Mouse (Mus musculus) liver, embryonic 14.5 days (tissue): ENCODE results near the gene AL607142.1. TPM values are rescaled to one million over a fixed set of nuclear protein-coding genes. Genes with fewer than 3 reads are reported as not detected.

Experiments
- ATAC-seq: fragments of 200-750 bp; cut with Nextera tagmentation; 2 replicates; pipeline ENCODE4 v1.8.0; 2017; ENCODE audit warnings: moderate number of reproducible peaks, mild to moderate bottlenecking, moderate library complexity; ENCODE audit not compliant: insufficient read depth
- DNase-seq, 3 experiments: peaks; one replicate each; pipeline ENCODE4 v3.0.0-alpha.2; 2012 to 2013; ENCODE audit warnings: low read depth in 3 of 3, low spot score in 3 of 3
- H3K27ac ChIP-seq: fragments of 300-500 bp; sonication (generic); 2 replicates; pipeline ENCODE4 v1.5.1; 2014; ENCODE audit warnings: moderate library complexity, mild to moderate bottlenecking, control low read depth, inconsistent platforms
- H3K27me3 ChIP-seq: fragments of 300-500 bp; sonication (generic); 2 replicates; pipeline ENCODE4 v1.6.1; 2014; ENCODE audit warnings: mild to moderate bottlenecking, low read length, moderate library complexity; ENCODE audit not compliant: control insufficient read depth, insufficient read depth
- H3K36me3 ChIP-seq: fragments of 300-500 bp; sonication (generic); replicated peaks from 2 replicates; pipeline ENCODE4 v1.6.1; 2014; ENCODE audit warnings: low read depth; ENCODE audit not compliant: control insufficient read depth, insufficient read depth
- H3K4me1 ChIP-seq, 2 experiments: fragments of 200-500 bp in 1 of 2; fragments of 300-500 bp in 1 of 2; sonication (generic) in 1 of 2; replicated peaks; 2 replicates each; pipeline ENCODE4 v1.6.1; 2012 to 2014; ENCODE audit warnings: antibody characterized with exemption in 1 of 2, inconsistent platforms in 1 of 2, low read length in 1 of 2; ENCODE audit not compliant: control insufficient read depth in 2 of 2, insufficient read depth in 2 of 2
- H3K4me2 ChIP-seq: fragments of 300-500 bp; sonication (generic); 2 replicates; pipeline ENCODE4 v1.6.1; 2014; ENCODE audit warnings: low read depth, mild to moderate bottlenecking, control low read depth, moderate library complexity
- H3K4me3 ChIP-seq, 2 experiments: fragments of 200-500 bp in 1 of 2; fragments of 300-500 bp in 1 of 2; sonication (generic) in 1 of 2; 2 replicates each; pipeline ENCODE4 v1.5.1; 2012 to 2014; ENCODE audit warnings: low read depth in 2 of 2, low read length in 2 of 2, mild to moderate bottlenecking in 2 of 2, control low read depth in 1 of 2, inconsistent platforms in 1 of 2, moderate library complexity in 1 of 2; ENCODE audit not compliant: insufficient read depth in 1 of 2
- H3K9ac ChIP-seq: fragments of 300-500 bp; sonication (generic); replicated peaks from 2 replicates; pipeline ENCODE4 v1.6.1; 2014; ENCODE audit warnings: mild to moderate bottlenecking, control low read depth, moderate library complexity
- H3K9me3 ChIP-seq: fragments of 300-500 bp; sonication (generic); 2 replicates; pipeline ENCODE4 v1.6.1; 2016; ENCODE audit warnings: low read length, mixed read lengths; ENCODE audit not compliant: control insufficient read depth
- CTCF ChIP-seq: IDR thresholded peaks from 2 replicates; pipeline ENCODE4 v1.5.1; 2016; ENCODE audit warnings: antibody characterized with exemption, low read depth, control low read depth
- EP300 ChIP-seq: IDR thresholded peaks from 2 replicates; pipeline ENCODE4 v1.6.1; 2016; ENCODE audit warnings: antibody characterized with exemption, low read depth
- WGBS: fragments of 180-500 bp; shearing (Covaris S2); extraction: QIAGEN DNeasy Blood & Tissue Kit; methylation state at CpG from one replicate; pipeline ENCODE4 v1.1.7; 2014; ENCODE audit not compliant: insufficient replicate concordance; 5-methylcytosine and 5-hydroxymethylcytosine counted together
- polyA plus RNA-seq, 2 experiments: library from polyadenylated mRNA; depleted of rRNA in 1 of 2; stranded (reverse) in 1 of 2; unstranded in 1 of 2; fragments of >200 nt; fragmentation: Nextera tagmentation in 1 of 2; extraction: Ambion mirVana in 1 of 2; gene quantifications; 2 replicates each; pipeline versions ENCODE4 v1.2.1 to v1.2.3; 2012 to 2014

Gene AL607142.1
- polyA plus RNA-seq, 2 experiments: not detected

GRCm38 (mm10) chr4:120116312-120116711 lies 51.5 kb downstream of the AL607142.1 start:
- H3K4me3 ChIP-seq: no peak overlapping the region
- no peaks in the 10 kb centered on the region for H3K4me1 ChIP-seq
- DNase-seq: no peak
- no peak overlapping the region for H3K9ac ChIP-seq
- H3K4me2 ChIP-seq: no peak overlapping the region
- no peak for ATAC-seq
- TF ChIP-seq CTCF (no peak), EP300 (no peak)
- WGBS: 63% methylated on average over 1 of the region's 1 CpGs
- H3K27ac ChIP-seq: no peak overlapping the region
- H3K9me3 ChIP-seq: no peaks in the 10 kb centered on the region
- H3K36me3 ChIP-seq: no peaks in the 10 kb centered on the region
- H3K27me3 ChIP-seq: no peaks in the 10 kb centered on the region

DNA sequence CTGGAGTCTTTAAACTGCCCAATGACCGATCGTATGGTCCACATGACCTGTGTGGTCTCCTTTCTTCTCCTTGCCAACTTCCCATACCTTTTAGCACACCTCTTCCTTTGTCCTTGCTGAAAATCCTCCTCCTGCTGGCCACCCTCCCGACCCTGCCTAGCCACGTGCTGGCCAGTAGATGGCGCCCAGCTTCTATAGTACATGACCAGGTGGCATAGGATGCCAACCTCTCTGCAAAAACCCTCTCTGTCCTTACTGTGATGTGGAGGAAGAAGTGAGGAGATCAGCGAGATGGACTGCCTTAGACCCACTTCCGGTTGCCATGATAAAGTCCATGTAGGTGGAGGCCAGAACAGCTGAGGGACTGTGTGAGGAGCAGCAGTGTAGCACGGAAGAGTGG lies 55.5 kb downstream of the AL607142.1 start:
- H3K4me2 ChIP-seq: no peak overlapping the region
- H3K27me3 ChIP-seq: no peaks in the 10 kb centered on the region
- DNase-seq (no peak), ATAC-seq (no peak)
- H3K36me3 ChIP-seq: no peaks in the 10 kb centered on the region
- 21% methylated on average over 8 of the region's 8 CpGs for WGBS
- H3K9ac ChIP-seq: no peak overlapping the region
- TF ChIP-seq CTCF (peak; percentile 82), EP300 (no peak)
- no peaks in the 10 kb centered on the region for H3K4me1 ChIP-seq
- H3K9me3 ChIP-seq: no peaks in the 10 kb centered on the region
- no peak overlapping the region for H3K27ac ChIP-seq
- H3K4me3 ChIP-seq: no peak overlapping the region

- TF ChIP-seq CTCF: no peak
- TF ChIP-seq EP300: no peak
- no peaks in the 10 kb centered on the region for H3K9me3 ChIP-seq
- no peaks in the 10 kb centered on the region for H3K27me3 ChIP-seq
- ATAC-seq (no peak), DNase-seq (no peak)
- no peaks in the 10 kb centered on the region for H3K4me1 ChIP-seq
- H3K36me3 ChIP-seq: no peaks in the 10 kb centered on the region
- H3K27ac ChIP-seq: no peak overlapping the region
- no peak overlapping the region for H3K9ac ChIP-seq
- H3K4me3 ChIP-seq: no peak overlapping the region
- WGBS: 49% methylated on average over 6 of the region's 6 CpGs
- no peak overlapping the region for H3K4me2 ChIP-seq
Observed at GRCm38 (mm10) chr4:120124656-120125055, 59.9 kb downstream of the AL607142.1 start.

DNA sequence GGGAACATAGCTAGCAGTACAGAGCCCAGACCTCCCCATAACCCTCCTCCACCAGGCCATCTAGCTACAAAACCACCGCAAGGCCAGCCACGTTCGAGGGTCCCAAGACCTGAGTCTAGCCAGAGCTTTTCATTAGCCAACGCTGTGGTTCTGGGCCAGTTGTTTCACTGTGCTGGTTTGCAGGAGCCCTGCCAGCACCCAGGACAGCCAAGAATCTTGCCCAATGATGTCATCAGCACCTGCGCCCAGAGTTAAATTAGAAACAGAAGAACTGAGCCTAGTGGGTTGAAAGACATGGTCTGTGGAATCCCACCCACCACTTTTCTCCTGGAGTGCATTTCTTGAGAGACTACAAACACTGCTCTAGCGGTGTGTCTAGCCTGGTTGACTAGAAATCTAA lies 61.3 kb downstream of the AL607142.1 start:
- Histone ChIP-seq H3K36me3 (no peaks in the 10 kb centered on the region), H3K4me3 (no peak overlapping the region), H3K4me2 (no peak overlapping the region), H3K9me3 (no peaks in the 10 kb centered on the region), H3K4me1 (no peaks in the 10 kb centered on the region), H3K27me3 (no peaks in the 10 kb centered on the region), H3K27ac (no peak overlapping the region), H3K9ac (no peak overlapping the region)
- TF ChIP-seq CTCF (no peak), EP300 (no peak)
- DNase-seq (no peak), ATAC-seq (no peak)
- 73% methylated on average over 6 of the region's 6 CpGs for WGBS

DNA sequence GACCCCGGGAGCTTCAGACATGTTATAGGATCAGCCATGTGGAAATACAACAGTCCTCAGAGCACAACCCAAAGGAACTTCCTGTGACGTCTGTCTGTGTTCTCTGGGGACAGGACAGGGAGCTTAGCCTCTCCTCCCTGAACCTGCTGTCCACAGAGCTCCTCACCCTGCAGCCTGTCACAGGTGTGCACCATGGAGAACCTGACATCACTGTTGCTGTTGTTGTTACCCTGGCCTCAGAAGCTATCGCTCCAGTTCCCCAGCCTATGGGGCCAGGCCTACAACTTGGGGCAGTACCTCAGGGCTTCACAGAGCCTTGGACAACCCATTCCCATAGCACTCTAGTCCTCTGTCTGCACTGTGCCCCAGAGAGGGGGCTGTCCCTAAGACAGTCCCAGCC lies 62.5 kb downstream of the AL607142.1 start:
- no peak overlapping the region for H3K4me2 ChIP-seq
- H3K36me3 ChIP-seq: no peaks in the 10 kb centered on the region
- WGBS: 70% methylated on average over 3 of the region's 3 CpGs
- no peaks in the 10 kb centered on the region for H3K27me3 ChIP-seq
- no peak for TF ChIP-seq EP300
- no peak for TF ChIP-seq CTCF
- no peak overlapping the region for H3K9ac ChIP-seq
- DNase-seq (no peak), ATAC-seq (no peak)
- no peak overlapping the region for H3K4me3 ChIP-seq
- no peaks in the 10 kb centered on the region for H3K9me3 ChIP-seq
- no peak overlapping the region for H3K27ac ChIP-seq
- no peaks in the 10 kb centered on the region for H3K4me1 ChIP-seq

DNA sequence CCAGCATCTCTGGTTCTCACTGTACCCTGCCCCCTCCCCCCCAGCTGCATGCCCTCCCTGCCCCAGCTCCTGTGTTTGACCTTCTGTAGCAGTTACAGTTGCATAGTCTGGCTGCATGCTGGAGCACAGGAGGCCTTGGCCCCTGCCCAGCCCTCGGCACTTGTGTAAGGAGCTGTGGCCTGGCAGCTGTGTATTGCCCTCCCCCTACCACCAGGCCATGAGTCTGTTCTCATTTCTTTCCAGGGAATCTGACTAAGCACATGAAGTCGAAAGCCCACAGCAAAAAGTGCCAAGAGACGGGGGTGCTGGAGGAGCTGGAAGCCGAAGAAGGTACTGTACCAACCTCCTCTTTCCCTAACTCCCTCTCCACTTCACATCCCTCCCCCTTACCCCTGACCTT lies 63.2 kb downstream of the AL607142.1 start:
- no peaks in the 10 kb centered on the region for H3K4me1 ChIP-seq
- 54% methylated on average over 4 of the region's 4 CpGs for WGBS
- no peaks in the 10 kb centered on the region for H3K36me3 ChIP-seq
- no peak overlapping the region for H3K4me3 ChIP-seq
- H3K9me3 ChIP-seq: no peaks in the 10 kb centered on the region
- DNase-seq (no peak), ATAC-seq (no peak)
- no peak overlapping the region for H3K27ac ChIP-seq
- no peak overlapping the region for H3K4me2 ChIP-seq
- no peak overlapping the region for H3K9ac ChIP-seq
- no peaks in the 10 kb centered on the region for H3K27me3 ChIP-seq
- no peak for TF ChIP-seq CTCF
- no peak for TF ChIP-seq EP300
